7 mouse cellular contexts compared by ENCODE assay signal in the genomic region with DNA sequence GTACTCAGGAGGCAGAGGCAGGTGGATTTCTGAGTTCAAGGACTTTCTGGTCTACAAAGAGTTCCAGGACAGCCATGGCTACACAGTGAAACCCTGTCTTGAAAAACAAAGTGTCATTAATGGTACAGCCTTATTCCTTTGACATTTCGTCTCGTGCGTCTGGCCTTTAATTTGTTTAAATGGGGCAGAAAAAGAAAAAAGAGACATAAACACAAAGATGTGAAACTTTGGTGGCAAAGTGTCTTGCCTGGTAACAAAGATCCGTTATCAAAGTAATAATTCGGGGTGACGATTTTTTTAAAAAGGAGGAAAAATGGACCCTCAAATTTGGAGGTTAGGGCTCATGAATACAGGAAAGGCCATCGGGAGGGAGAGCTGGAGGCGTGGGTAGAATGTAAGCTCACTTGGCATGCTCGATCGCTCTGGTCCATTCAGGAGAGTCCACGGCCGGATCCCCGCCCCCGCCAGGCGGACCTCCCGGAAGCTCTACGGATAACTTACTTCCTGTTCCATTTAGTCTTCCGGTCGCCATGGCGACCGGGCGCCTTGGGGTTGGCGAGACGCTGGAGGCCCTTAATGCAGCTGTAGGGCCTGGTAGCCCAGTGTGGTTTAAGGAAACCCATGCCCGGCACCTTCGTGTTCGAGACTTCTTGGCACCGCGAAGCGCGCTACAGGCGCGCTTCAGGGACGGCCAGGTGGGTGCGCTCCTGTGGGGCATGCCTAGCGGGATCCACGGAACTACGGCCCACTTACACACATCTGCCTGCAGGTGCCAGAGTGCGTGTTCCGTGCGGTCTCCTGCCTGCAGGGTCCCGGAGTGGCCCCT. TPM values are rescaled to one million over a fixed set of nuclear protein-coding genes. Genes with fewer than 3 reads are reported as not detected.
DNase-seq lines count a peak whose midpoint lies in the region; ATAC-seq lines count a peak whose summit lies in the region.

Gene Dalrd3, plus strand, starts transcription at position 506 of the 826 bp plus-strand sequence.

- peak within 1 kb of the TSS; percentile 97 for H3K4me2 ChIP-seq in intestine, embryonic 15.5 days (replicated peaks)
- peak within 1 kb of the TSS; percentile 94 for H3K4me2 ChIP-seq in midbrain, embryonic 13.5 days (replicated peaks)

- H3K36me3 ChIP-seq in intestine, embryonic 15.5 days, result peaks cover 34% of the 10 kb centered on the region
- H3K36me3 ChIP-seq in limb, embryonic 10.5 days, result peaks cover 63% of the 10 kb centered on the region
- peaks cover 55% of the 10 kb centered on the region for H3K36me3 ChIP-seq in midbrain, embryonic 13.5 days

- H3K4me1 ChIP-seq in intestine, embryonic 15.5 days (replicated peaks), result peaks cover 27% of the 10 kb centered on the region
- peaks cover 62% of the 10 kb centered on the region for H3K4me1 ChIP-seq in limb, embryonic 10.5 days
- H3K4me1 ChIP-seq in midbrain, embryonic 13.5 days (replicated peaks), result peaks cover 61% of the 10 kb centered on the region

- WGBS in intestine, embryonic 15.5 days, result 5% methylated on average over 42 of the region's 42 CpGs
- 7% methylated on average over 42 of the region's 42 CpGs for WGBS in limb, embryonic 10.5 days
- 6% methylated on average over 42 of the region's 42 CpGs for whole genome bisulfite sequencing in midbrain, embryonic 13.5 days

- no peaks in the 10 kb centered on the region for H3K9me3 ChIP-seq in intestine, embryonic 15.5 days
- H3K9me3 ChIP-seq in limb, embryonic 10.5 days (replicated peaks), result no peaks in the 10 kb centered on the region
- no peaks in the 10 kb centered on the region for H3K9me3 ChIP-seq in midbrain, embryonic 13.5 days

- intact Hi-C loops in gastrocnemius, postnatal 36 days (cut with DNase I), result loop anchor here (5.0 kb wide), 1 partner anchor 52 kb away; the partner anchor contains the start of gene Qrich1

- DNase-seq in adrenal gland, adult 8-10 months, result peak; percentile 93
- peak; percentile 88 for DNase-seq in embryo, embryonic 11.5 days (ENCODE audit: low read depth, low spot score)
- peak; percentile 80 to 87 for DNase-seq in gastrocnemius, postnatal 36 days
- peak; percentile 93 for DNase-seq in limb, embryonic 10.5 days (ENCODE audit: low spot score)
- peak; percentile 78 for DNase-seq in spleen, adult 12 weeks (ENCODE audit: low spot score)

- peak within 1 kb of the TSS; percentile 94 for H3K27ac ChIP-seq in intestine, embryonic 15.5 days
- peak within 1 kb of the TSS; percentile 85 for H3K27ac ChIP-seq in limb, embryonic 10.5 days
- H3K27ac ChIP-seq in midbrain, embryonic 13.5 days, result peak within 1 kb of the TSS; percentile 70

- ATAC-seq in intestine, embryonic 15.5 days, result peak; percentile 63
- peak; percentile 74 for ATAC-seq in midbrain, embryonic 13.5 days

- H3K9ac ChIP-seq in intestine, embryonic 15.5 days, result peak within 1 kb of the TSS; percentile 55
- peak within 1 kb of the TSS; percentile 71 for H3K9ac ChIP-seq in midbrain, embryonic 13.5 days (replicated peaks)

- H3K4me3 ChIP-seq in intestine, embryonic 15.5 days (replicated peaks), result peak within 1 kb of the TSS; percentile 66
- H3K4me3 ChIP-seq in limb, embryonic 10.5 days, result peak within 1 kb of the TSS; percentile 82
- H3K4me3 ChIP-seq in midbrain, embryonic 13.5 days (replicated peaks), result peak within 1 kb of the TSS; percentile 58

- no peaks in the 10 kb centered on the region for H3K27me3 ChIP-seq in intestine, embryonic 15.5 days (replicated peaks)
- H3K27me3 ChIP-seq in limb, embryonic 10.5 days (ENCODE audit: low read depth, poor library complexity, severe bottlenecking), result no peaks in the 10 kb centered on the region
- no peaks in the 10 kb centered on the region for H3K27me3 ChIP-seq in midbrain, embryonic 13.5 days

RNA-seq across cellular contexts. Expression of gene Dalrd3, which starts in this region (rescaled TPM):
- 10 to 100 TPM; 72.5 to 99.3 (median 83.0) TPM for total RNA-seq in adrenal gland, adult 8-10 months (2022)
- total RNA-seq in gastrocnemius, postnatal 36 days (2021), result 10 to 100 TPM; 10.1 to 12.3 TPM
- 112 and 118 TPM in 2 replicates for polyA plus RNA-seq in intestine, embryonic 15.5 days (2015; fragmentation: Nextera tagmentation; extraction: Ambion mirVana)
- polyA plus RNA-seq in limb, embryonic 10.5 days (2016; fragmentation: Nextera tagmentation; extraction: Ambion mirVana), result 175 and 214 TPM in 2 replicates
- 321 and 345 TPM in 2 replicates for polyA plus RNA-seq in midbrain, embryonic 13.5 days (2015; fragmentation: Nextera tagmentation; extraction: Ambion mirVana)

Comparison
In these comparisons a context has a peak if more than half of its experiments do, and no peak if none do; other contexts are left out.
1. Peak in every context shown above with its lines: DNase-seq, ATAC-seq, H3K4me3 ChIP-seq and H3K27ac ChIP-seq.
2. RNA of gene Dalrd3 (total RNA-seq): 72.5 to 99.3 TPM in adrenal gland, adult 8-10 months; 10.1 to 12.3 TPM in gastrocnemius, postnatal 36 days; every median in the first group is over 4 times any median in the second.